Mouse (Mus musculus) cortical plate, adult 2 months (tissue): Measurements from ENCODE around the gene Klhl5.

Experiments
- CTCF ChIP-seq: fragments of 200-500 bp; IDR thresholded peaks from 2 replicates; pipeline ENCODE4 v1.5.1; 2011; ENCODE audit warnings: mild to moderate bottlenecking, control low read depth, low read length; ENCODE audit not compliant: insufficient read depth; ENCODE audit errors: extremely low read depth
- POLR2A ChIP-seq: fragments of 200-500 bp; IDR thresholded peaks from 2 replicates; pipeline ENCODE4 v1.6.1; 2011; ENCODE audit warnings: mild to moderate bottlenecking, low read length, control low read depth; ENCODE audit not compliant: insufficient read depth; ENCODE audit errors: extremely low read depth

DNA sequence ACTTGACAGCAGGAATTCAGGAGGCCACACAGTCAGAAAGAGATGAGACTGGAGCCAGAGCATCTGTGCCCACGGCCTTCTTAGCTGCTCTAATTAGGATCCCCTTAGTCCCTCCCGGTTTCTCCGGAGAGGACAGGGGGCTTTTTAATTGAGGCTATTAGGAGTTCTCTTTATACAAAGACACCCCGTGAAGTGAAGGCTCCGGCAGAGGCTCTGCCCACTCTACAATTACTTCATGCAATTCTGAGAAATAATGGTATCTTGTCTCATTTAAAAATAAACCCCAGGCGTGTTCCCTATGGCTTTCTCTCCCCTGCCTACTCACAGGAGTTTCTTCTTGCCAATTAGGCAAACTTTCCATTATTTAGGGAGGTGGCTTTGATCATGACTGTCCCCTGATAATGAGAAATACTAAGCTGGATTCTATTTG is 35.6 kb upstream of the Klhl5 start:
- TF ChIP-seq POLR2A (no peak), CTCF (no peak)
